Mouse (Mus musculus) left cerebral cortex, adult 8-10 months (tissue): ENCODE data around the gene Ppp1cc. TPM values are rescaled to one million over a fixed set of nuclear protein-coding genes. Genes with fewer than 3 reads are reported as not detected.
"Not testable (repeated sequence)": the region's sequence is repeated elsewhere in the genome, so short reads cannot be mapped to it uniquely, and the experiment has no call there.

ENCODE experiments used
- DNase-seq, 2 experiments: peaks; one replicate each; pipeline ENCODE4 v3.0.0; 2022; ENCODE audit warnings: low spot score in 2 of 2
- total RNA-seq, 4 experiments: library from RNA; stranded (reverse); gene quantifications; 2 replicates each; pipeline ENCODE4 v1.2.4; 2022

Gene Ppp1cc
- total RNA-seq, 4 experiments from 2014 or later: 197 to 231 (median 211) TPM

GRCm38 (mm10) chr5:122212125-122212524 lies 54.0 kb downstream of the Ppp1cc start:
- no peak for DNase-seq

- DNase-seq: not testable (repeated sequence)
Measured at GRCm38 (mm10) chr5:122212820-122213219, 54.7 kb downstream of the Ppp1cc start.

DNA sequence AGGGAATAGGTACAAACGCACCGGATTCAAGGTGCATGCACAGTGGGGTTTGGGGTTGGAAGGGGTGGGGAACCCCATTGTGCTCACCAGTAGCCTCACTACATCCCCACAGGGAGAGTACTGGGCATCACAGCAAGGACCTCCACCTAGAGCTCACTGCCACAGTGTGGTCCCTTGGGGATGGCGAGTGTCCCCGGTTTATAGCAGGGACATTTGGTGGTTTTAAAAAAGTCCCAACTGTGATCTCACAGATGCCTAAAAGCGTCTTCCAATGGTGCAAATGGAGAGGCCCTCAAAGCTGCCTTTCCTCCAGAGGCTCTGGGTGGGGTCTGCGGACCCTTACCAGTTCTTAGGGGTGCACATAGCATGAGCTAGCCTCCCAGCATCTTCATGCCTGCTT lies 55.8 kb downstream of the Ppp1cc start:
- DNase-seq: no peak

GRCm38 (mm10) chr5:122217636-122218035 lies 59.6 kb downstream of the Ppp1cc start:
- DNase-seq: no peak

GRCm38 (mm10) chr5:122218109-122218905 lies 60.2 kb downstream of the Ppp1cc start:
- no peak for DNase-seq

GRCm38 (mm10) chr5:122218928-122219327 lies 60.9 kb downstream of the Ppp1cc start:
- no peak for DNase-seq

- no peak for DNase-seq
Measured at GRCm38 (mm10) chr5:122219655-122220629, 61.9 kb downstream of the Ppp1cc start.

- no peak for DNase-seq
Measured at GRCm38 (mm10) chr5:122221085-122221484, 63.0 kb downstream of the Ppp1cc start.

DNA sequence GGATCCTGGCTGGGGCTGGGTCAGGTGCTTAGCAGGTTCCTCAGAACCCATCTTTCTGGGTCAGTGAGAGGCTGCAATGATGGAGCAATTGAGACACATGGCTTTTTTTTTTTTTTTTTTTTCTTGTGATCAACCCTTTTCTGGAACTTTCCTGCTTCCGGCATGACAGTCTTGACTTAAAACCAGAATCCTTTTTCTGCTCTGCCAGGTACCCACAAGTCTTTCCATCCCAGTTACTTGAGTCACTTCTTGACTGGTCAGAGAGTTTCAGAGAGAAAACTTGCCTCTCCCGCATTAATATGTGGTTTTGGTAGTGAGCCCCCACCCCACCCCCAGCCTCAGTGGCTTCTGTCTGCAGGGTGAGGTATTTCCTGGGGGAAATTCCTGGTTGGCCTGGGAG lies 66.2 kb downstream of the Ppp1cc start:
- no peak for DNase-seq

Other genes starting within 250 kb of the Ppp1cc start
- gene Cux2, start 108.2 kb upstream of the Ppp1cc start, total RNA-seq: 100 to 1,000 TPM; 150 to 185 (median 160) TPM
- gene Myl2, start 57.3 kb upstream of the Ppp1cc start, total RNA-seq: 1 to 10 TPM; 2.4 to 9.2 (median 3.9) TPM
- gene Ccdc63, start 17.5 kb upstream of the Ppp1cc start, total RNA-seq: 1 to 10 TPM in 1 of 4 experiments, under 1 TPM in 3; 0.53 to 1.4 (median 0.68) TPM
- 10 to 100 TPM in 1 of 4 experiments, 1 to 10 TPM in 3; 4.2 to 11.2 (median 6.9) TPM for gene Hvcn1, start 48.5 kb downstream of the Ppp1cc start, total RNA-seq
- 10 to 100 TPM; 15.0 to 16.6 (median 15.7) TPM for gene Tctn1, start 106.2 kb downstream of the Ppp1cc start, total RNA-seq
- gene Pptc7, start 126.1 kb downstream of the Ppp1cc start, total RNA-seq: 10 to 100 TPM; 44.8 to 52.2 (median 48.8) TPM
- gene Rad9b, start 196.0 kb downstream of the Ppp1cc start, total RNA-seq: 1 to 10 TPM; 3.4 to 5.0 (median 4.2) TPM
- 100 to 1,000 TPM; 182 to 219 (median 199) TPM for gene Vps29, start 196.1 kb downstream of the Ppp1cc start, total RNA-seq
- gene Gpn3, start 213.6 kb downstream of the Ppp1cc start, total RNA-seq: 10 to 100 TPM; 21.8 to 24.8 (median 22.7) TPM
- 10 to 100 TPM; 66.1 to 74.2 (median 70.7) TPM for gene Fam216a, start 214.1 kb downstream of the Ppp1cc start, total RNA-seq
- gene Arpc3, start 233.6 kb downstream of the Ppp1cc start, total RNA-seq: 100 to 1,000 TPM; 173 to 229 (median 205) TPM